Mouse (Mus musculus) forebrain, embryonic 11.5 days (tissue): Measurements from ENCODE around the gene Mfsd7a. TPM values are rescaled to one million over a fixed set of nuclear protein-coding genes. Genes with fewer than 3 reads are reported as not detected.
A peak's percentile ranks its signal among the peaks of the same experiment; 100 is the strongest.
"Not testable (repeated sequence)": the region's sequence is repeated elsewhere in the genome, so short reads cannot be mapped to it uniquely, and the experiment has no call there.

Experiments used
- ATAC-seq: fragments of 200-750 bp; cut with Nextera tagmentation; replicated peaks from 2 replicates; pipeline ENCODE4 v1.8.0; 2017; ENCODE audit warnings: moderate TSS enrichment; ENCODE audit not compliant: low FRiP score
- DNase-seq: peaks from one replicate; pipeline ENCODE4 v3.0.0-alpha.2; 2017; ENCODE audit warnings: low spot score
- H3K27ac ChIP-seq: fragments of 300-500 bp; sonication (generic); 2 replicates; pipeline ENCODE4 v1.5.1; 2014; ENCODE audit warnings: low read depth, low read length
- H3K27me3 ChIP-seq: fragments of 300-500 bp; sonication (generic); 2 replicates; pipeline ENCODE4 v1.6.1; 2014; ENCODE audit warnings: mild to moderate bottlenecking, low read length, mixed read lengths; ENCODE audit not compliant: control insufficient read depth, insufficient read depth
- H3K36me3 ChIP-seq: fragments of 300-500 bp; sonication (generic); 2 replicates; pipeline ENCODE4 v1.6.1; 2014; ENCODE audit warnings: mild to moderate bottlenecking, low read length, moderate library complexity, mixed read lengths; ENCODE audit not compliant: control insufficient read depth, insufficient read depth
- H3K4me1 ChIP-seq: fragments of 300-500 bp; sonication (generic); replicated peaks from 2 replicates; pipeline ENCODE4 v1.6.1; 2014; ENCODE audit warnings: low read length, mixed read lengths; ENCODE audit not compliant: control insufficient read depth, insufficient read depth
- H3K4me2 ChIP-seq: fragments of 300-500 bp; sonication (generic); 2 replicates; pipeline ENCODE4 v1.6.1; 2014; ENCODE audit warnings: low read depth, mild to moderate bottlenecking, low read length, moderate library complexity, mixed read lengths; ENCODE audit not compliant: severe bottlenecking
- H3K4me3 ChIP-seq: fragments of 300-500 bp; sonication (generic); 2 replicates; pipeline ENCODE4 v1.5.1; 2014; ENCODE audit warnings: low read depth, low read length
- H3K9ac ChIP-seq: fragments of 300-500 bp; sonication (generic); 2 replicates; pipeline ENCODE4 v1.6.1; 2014; ENCODE audit warnings: low read length
- H3K9me3 ChIP-seq: fragments of 300-500 bp; sonication (generic); 2 replicates; pipeline ENCODE4 v1.6.1; 2016; ENCODE audit warnings: low read length, mixed read lengths; ENCODE audit not compliant: control insufficient read depth
- WGBS: fragments of 180-500 bp; shearing (Covaris S2); extraction: QIAGEN DNeasy Blood & Tissue Kit; methylation state at CpG from one replicate; pipeline ENCODE4 v1.1.7; 2014; 5-methylcytosine and 5-hydroxymethylcytosine counted together
- polyA plus RNA-seq: library from polyadenylated mRNA; unstranded; fragments of >200 nt; fragmentation: Nextera tagmentation; extraction: Ambion mirVana; gene quantifications from 2 replicates; pipeline ENCODE4 v1.2.1, GENCODE M21; 2014

Gene Mfsd7a
- 0.13 and 0.16 TPM in 2 replicates for polyA plus RNA-seq

DNA sequence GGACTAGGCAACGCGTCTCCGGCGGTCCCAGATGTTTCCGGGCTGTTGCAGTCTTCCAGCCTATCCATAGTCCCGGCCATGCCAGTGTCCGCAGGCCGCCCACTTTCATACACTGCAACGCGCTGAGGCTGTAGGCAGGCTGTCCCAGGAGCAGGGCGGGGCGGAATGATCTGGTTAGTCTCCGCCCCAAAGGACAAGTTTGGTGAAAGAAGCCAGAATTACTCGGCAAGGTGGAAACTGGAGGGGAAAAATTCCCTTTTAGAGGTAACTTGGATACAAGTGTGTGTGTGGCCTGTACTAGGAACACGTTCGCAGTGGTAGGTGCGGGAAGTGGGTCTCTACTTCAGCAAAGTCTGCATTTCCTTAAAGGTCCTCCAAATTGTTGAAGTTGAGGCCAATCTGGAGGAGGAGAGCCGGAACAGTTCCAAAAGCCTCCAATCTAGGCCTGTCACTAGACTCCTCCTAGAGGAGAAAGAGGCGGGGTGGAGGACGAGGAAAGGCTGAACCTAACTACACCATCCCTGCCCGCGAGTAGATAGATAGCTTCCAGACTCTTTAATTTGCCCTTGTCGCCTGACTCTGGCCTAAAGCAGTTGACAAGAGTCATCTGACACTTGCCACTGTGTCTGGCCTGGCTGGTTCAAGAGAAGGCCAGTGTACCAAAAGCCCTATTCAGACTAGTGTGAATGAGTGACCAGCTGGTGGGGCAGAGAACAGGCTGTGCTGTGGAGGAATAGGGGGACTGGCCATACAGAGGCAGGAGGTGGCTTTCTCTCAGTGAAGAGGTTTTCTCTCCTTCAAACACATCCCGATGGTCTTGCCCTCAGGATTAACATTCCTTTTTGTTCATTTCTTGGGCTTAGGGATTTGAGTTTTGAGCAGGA lies at the start of gene Mfsd7a:
Mfsd7a (minus strand) TSS at position 107 of the 884 bp plus-strand sequence.
- H3K4me2 ChIP-seq = peak within 1 kb of the TSS; percentile 58
- peak; percentile 69 for DNase-seq
- no peaks in the 10 kb centered on the region for H3K9me3 ChIP-seq
- peak; percentile 83 for ATAC-seq
- WGBS = 11% methylated on average over 24 of the region's 24 CpGs
- H3K27ac ChIP-seq = no peak within 1 kb of the TSS
- H3K27me3 ChIP-seq = peaks cover 2% of the 10 kb centered on the region; the same call in 1 of the 2 replicates
- peak within 1 kb of the TSS; percentile 27 for H3K4me3 ChIP-seq
- peak within 1 kb of the TSS; percentile 47 for H3K9ac ChIP-seq
- 0 out of 2 replicates have a peak, but pooled peaks cover 3% of the 10 kb centered on the region for H3K4me1 ChIP-seq
- no peaks in the 10 kb centered on the region for H3K36me3 ChIP-seq

GRCm38 (mm10) chr5:108486148-108486547 lies 37.5 kb upstream of the Mfsd7a start:
- not testable (repeated sequence) for ATAC-seq, DNase-seq, H3K27me3 ChIP-seq, H3K27ac ChIP-seq, H3K9ac ChIP-seq, H3K4me1 ChIP-seq, H3K4me3 ChIP-seq, H3K9me3 ChIP-seq, H3K4me2 ChIP-seq
- H3K36me3 ChIP-seq = peaks cover 14% of the 10 kb centered on the region
- WGBS = 97% methylated on average over 3 of the region's 5 CpGs

DNA sequence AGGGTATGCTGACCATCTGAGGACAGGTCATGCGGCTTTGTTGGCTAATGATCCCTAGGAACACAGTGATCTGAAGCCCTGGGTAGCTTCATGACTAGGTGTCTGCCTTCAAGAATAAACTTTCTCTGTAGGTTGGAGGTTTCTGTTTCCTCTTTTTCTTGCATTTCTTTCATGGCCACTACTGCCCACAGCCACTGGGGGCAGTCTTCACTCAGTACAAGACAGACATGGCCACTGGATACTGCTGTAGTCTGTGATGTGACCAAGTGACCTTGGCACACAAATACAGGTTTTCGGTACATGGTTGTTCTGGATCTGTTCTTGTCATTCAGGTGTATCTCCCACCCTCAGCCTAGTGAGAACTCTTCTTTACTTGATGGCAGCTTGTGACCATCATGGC lies 36.5 kb upstream of the Mfsd7a start:
- Histone ChIP-seq H3K4me3 (no peak overlapping the region), H3K4me2 (no peak overlapping the region), H3K36me3 (peaks cover 12% of the 10 kb centered on the region), H3K27me3 (no peaks in the 10 kb centered on the region), H3K27ac (no peak overlapping the region), H3K9ac (no peak overlapping the region), H3K9me3 (no peaks in the 10 kb centered on the region), H3K4me1 (no peaks in the 10 kb centered on the region)
- ATAC-seq (no peak), DNase-seq (peak; percentile 55)
- WGBS = 91% methylated on average over 2 of the region's 2 CpGs

- WGBS = 90% methylated on average over 6 of the region's 6 CpGs
- no peak for DNase-seq
Measured at GRCm38 (mm10) chr5:108483006-108483405, 34.3 kb upstream of the Mfsd7a start.

DNA sequence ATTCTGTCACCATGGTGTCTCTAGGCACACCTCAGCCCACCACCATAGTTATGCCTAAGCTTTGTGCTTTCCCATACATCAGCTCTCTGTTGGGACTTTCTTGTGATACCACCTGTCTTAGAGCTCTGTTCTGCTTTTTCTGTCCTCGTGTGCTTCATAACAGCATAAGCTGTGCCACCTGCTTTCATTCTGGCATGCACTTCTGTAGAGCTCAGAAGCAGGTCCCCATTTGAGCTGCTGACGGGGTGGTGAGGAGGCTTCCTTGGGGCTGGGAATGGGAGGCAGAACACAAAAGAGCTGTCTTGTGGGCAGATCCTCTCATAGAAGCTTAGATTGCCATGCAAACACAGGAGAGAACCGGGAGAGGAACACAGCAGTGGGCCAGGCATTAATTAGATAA lies 27.3 kb upstream of the Mfsd7a start:
- no peak overlapping the region for H3K27ac ChIP-seq
- H3K4me1 ChIP-seq = no peaks in the 10 kb centered on the region
- WGBS = 88% methylated on average over 3 of the region's 3 CpGs
- no peak overlapping the region for H3K4me3 ChIP-seq
- no peak overlapping the region for H3K9ac ChIP-seq
- DNase-seq = no peak
- H3K36me3 ChIP-seq = peaks cover 29% of the 10 kb centered on the region
- H3K4me2 ChIP-seq = no peak overlapping the region
- H3K9me3 ChIP-seq = no peaks in the 10 kb centered on the region
- H3K27me3 ChIP-seq = no peaks in the 10 kb centered on the region
- no peak for ATAC-seq

More at GRCm38 (mm10) chr5:108483006-108483405, 34.3 kb upstream of the Mfsd7a start:
- no peak overlapping the region for H3K27ac ChIP-seq
- H3K36me3 ChIP-seq = no peaks in the 10 kb centered on the region; the same call in none of the 2 replicates
- H3K4me3 ChIP-seq = no peak overlapping the region
- H3K4me2 ChIP-seq = no peak overlapping the region
- no peak for ATAC-seq
- no peaks in the 10 kb centered on the region for H3K9me3 ChIP-seq
- no peaks in the 10 kb centered on the region for H3K27me3 ChIP-seq
- no peak overlapping the region for H3K9ac ChIP-seq
- H3K4me1 ChIP-seq = no peaks in the 10 kb centered on the region

DNA sequence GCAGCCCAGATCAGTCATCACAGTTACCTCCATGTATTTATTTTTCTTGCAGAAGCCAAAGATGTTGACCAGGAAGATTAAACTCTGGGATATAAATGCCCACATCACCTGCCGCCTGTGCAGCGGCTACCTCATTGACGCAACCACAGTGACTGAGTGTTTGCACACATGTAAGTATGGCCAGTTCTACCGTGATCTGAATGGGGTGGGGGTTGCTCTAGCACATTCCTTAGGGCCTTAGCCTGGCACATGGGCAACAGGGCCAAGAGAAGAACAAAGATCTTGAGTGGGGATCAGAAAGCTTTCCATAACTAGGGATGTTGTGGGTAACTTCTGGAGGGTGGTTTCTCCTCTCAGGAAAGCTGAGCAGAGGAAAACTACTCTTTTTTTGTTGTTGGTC lies 25.0 kb upstream of the Mfsd7a start:
- peaks cover 29% of the 10 kb centered on the region for H3K36me3 ChIP-seq

GRCm38 (mm10) chr5:108469617-108470016 lies 20.9 kb upstream of the Mfsd7a start:
- ATAC-seq = no peak
- peaks cover 10% of the 10 kb centered on the region for H3K36me3 ChIP-seq
- WGBS = 86% methylated on average over 7 of the region's 7 CpGs

More for the DNA sequence above, 25.0 kb upstream of the Mfsd7a start:
- H3K27ac ChIP-seq = no peak overlapping the region
- no peaks in the 10 kb centered on the region for H3K4me1 ChIP-seq
- DNase-seq (no peak), ATAC-seq (no peak)
- no peak overlapping the region for H3K4me2 ChIP-seq
- H3K27me3 ChIP-seq = no peaks in the 10 kb centered on the region
- H3K9me3 ChIP-seq = no peaks in the 10 kb centered on the region
- 90% methylated on average over 4 of the region's 4 CpGs for WGBS
- no peak overlapping the region for H3K4me3 ChIP-seq
- H3K9ac ChIP-seq = no peak overlapping the region

GRCm38 (mm10) chr5:108466647-108467046 lies 18.0 kb upstream of the Mfsd7a start:
- Histone ChIP-seq H3K4me1 (peaks cover 10% of the 10 kb centered on the region), H3K4me3 (no peak overlapping the region), H3K36me3 (no peaks in the 10 kb centered on the region), H3K9me3 (no peaks in the 10 kb centered on the region), H3K27ac (no peak overlapping the region), H3K9ac (no peak overlapping the region), H3K27me3 (no peaks in the 10 kb centered on the region), H3K4me2 (no peak overlapping the region)
- DNase-seq (no peak), ATAC-seq (no peak)
- WGBS = 97% methylated on average over 1 of the region's 1 CpGs

More at GRCm38 (mm10) chr5:108469617-108470016, 20.9 kb upstream of the Mfsd7a start:
- H3K27me3 ChIP-seq = no peaks in the 10 kb centered on the region
- H3K9ac ChIP-seq = no peak overlapping the region
- no peaks in the 10 kb centered on the region for H3K4me1 ChIP-seq
- H3K27ac ChIP-seq = no peak overlapping the region
- DNase-seq = no peak
- no peak overlapping the region for H3K4me2 ChIP-seq
- no peak overlapping the region for H3K4me3 ChIP-seq
- H3K9me3 ChIP-seq = no peaks in the 10 kb centered on the region
